27 mouse cellular contexts compared by ENCODE assay signal in the genomic region with DNA sequence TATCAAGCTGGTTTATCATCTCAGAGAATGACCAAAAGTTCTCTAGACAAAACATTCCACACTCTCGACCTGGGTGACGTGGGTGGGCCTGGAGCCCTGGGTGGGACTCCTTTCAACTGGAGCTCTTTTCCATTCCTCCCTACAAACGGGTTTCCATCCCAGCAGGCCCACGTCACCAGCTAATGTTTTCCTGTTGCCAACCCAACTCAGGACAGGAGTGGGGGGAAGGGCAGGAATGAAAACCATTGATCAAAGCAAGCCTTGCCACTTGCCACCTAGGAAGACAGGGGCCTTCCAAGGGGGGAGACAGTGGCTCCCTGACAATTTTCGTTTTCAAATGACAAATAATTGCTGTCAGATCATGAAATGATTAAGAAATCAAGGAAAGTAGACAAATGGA.
DNase-seq lines count a peak whose midpoint lies in the region; ATAC-seq and TF ChIP-seq lines count a peak whose summit lies in the region.
"Had no signal": no experiment of that assay in that cellular context is flagged by ENCODE, and none has a peak within 500 bp of the region (broad histone marks: within the 10 kb centered on the region; RNA-seq: fewer than 3 reads in every experiment).

No protein-coding gene starts in this region.

- no peaks in the 10 kb centered on the region for H3K9me3 ChIP-seq in hindbrain, embryonic 10.5 days
- no peaks in the 10 kb centered on the region for H3K9me3 ChIP-seq in hindbrain, postnatal 0 days (ENCODE audit: low read length)
- H3K9me3 ChIP-seq in embryonic facial prominence, embryonic 10.5 days: no peaks in the 10 kb centered on the region
- H3K9me3 ChIP-seq in limb, embryonic 11.5 days (ENCODE audit: control insufficient read depth, low read length): no peaks in the 10 kb centered on the region
- H3K9me3 ChIP-seq: forebrain, embryonic 13.5 days; hindbrain, embryonic 13.5 days; midbrain, embryonic 10.5 days; midbrain, embryonic 15.5 days; neural tube, embryonic 15.5 days had no signal

- DNase-seq in hindbrain, embryonic 10.5 days (ENCODE audit: low spot score): peak; percentile 22
- no peak for DNase-seq in hindbrain, postnatal 0 days (ENCODE audit: low spot score)
- DNase-seq in embryonic facial prominence, embryonic 10.5 days (ENCODE audit: low spot score): peak; percentile 60
- peak; percentile 63 for DNase-seq in limb, embryonic 11.5 days (ENCODE audit: low spot score)
- peak; percentile 49 for DNase-seq in retina, postnatal 1 day
- no peak for DNase-seq in adrenal gland, postnatal 14 days
- no peak for DNase-seq in layer of hippocampus, postnatal 10 days (ENCODE audit: low spot score in 2 of 2)
- DNase-seq: adrenal gland, postnatal 36 days; cerebellum, adult 2 months; cerebellum, postnatal 25 days; layer of hippocampus, adult 9-11 months; liver; right cerebral cortex, adult 18-20 months; right cerebral cortex, postnatal 4 days; thymus, adult 2 months; thymus, postnatal 36 days had no signal

- no peak for TF ChIP-seq CTCF in hindbrain, postnatal 0 days (IDR thresholded peaks at IDR 0.05; ENCODE audit: low read depth)

- ATAC-seq in hindbrain, postnatal 0 days: no peak
- ATAC-seq in limb, embryonic 11.5 days (ENCODE audit: insufficient number of reproducible peaks, low FRiP score, low TSS enrichment, low read depth): no peak
- ATAC-seq: forebrain, embryonic 13.5 days; intestine, postnatal 0 days; midbrain, embryonic 15.5 days; Patski had no signal

- 27% methylated on average over 5 of the region's 5 CpGs for WGBS in hindbrain, embryonic 10.5 days
- 33% methylated on average over 5 of the region's 5 CpGs for WGBS in hindbrain, postnatal 0 days
- 27% methylated on average over 5 of the region's 5 CpGs for WGBS in embryonic facial prominence, embryonic 10.5 days
- 14% methylated on average over 5 of the region's 5 CpGs for WGBS in limb, embryonic 11.5 days

- H3K9ac ChIP-seq in hindbrain, postnatal 0 days (replicated peaks; ENCODE audit: low read length): no peak overlapping the region
- H3K9ac ChIP-seq in limb, embryonic 11.5 days (ENCODE audit: low read length): no peak overlapping the region
- H3K9ac ChIP-seq: forebrain, embryonic 13.5 days; hindbrain, embryonic 13.5 days; liver, embryonic 14.5 days; lung, embryonic 14.5 days; midbrain, embryonic 15.5 days; neural tube, embryonic 15.5 days had no signal

- no peak overlapping the region for H3K4me3 ChIP-seq in hindbrain, embryonic 10.5 days
- no peak overlapping the region for H3K4me3 ChIP-seq in hindbrain, postnatal 0 days (ENCODE audit: low read length)
- no peak overlapping the region for H3K4me3 ChIP-seq in embryonic facial prominence, embryonic 10.5 days
- H3K4me3 ChIP-seq in limb, embryonic 11.5 days (ENCODE audit: low read depth, low read length): no peak overlapping the region
- H3K4me3 ChIP-seq: forebrain, embryonic 13.5 days; hindbrain, embryonic 13.5 days; midbrain, embryonic 10.5 days; midbrain, embryonic 15.5 days; neural tube, embryonic 15.5 days had no signal

- H3K27me3 ChIP-seq in hindbrain, embryonic 10.5 days (ENCODE audit: insufficient read depth, poor library complexity, severe bottlenecking): peaks cover 34% of the 10 kb centered on the region
- H3K27me3 ChIP-seq in hindbrain, postnatal 0 days (ENCODE audit: insufficient read depth, low read length): peaks cover 8% of the 10 kb centered on the region; the same call in 1 of the 2 replicates
- peaks cover 30% of the 10 kb centered on the region for H3K27me3 ChIP-seq in embryonic facial prominence, embryonic 10.5 days (replicated peaks; ENCODE audit: low read depth, poor library complexity, severe bottlenecking)
- no peaks in the 10 kb centered on the region for H3K27me3 ChIP-seq in limb, embryonic 11.5 days (ENCODE audit: control insufficient read depth, insufficient read depth, low read length)
- H3K27me3 ChIP-seq: Patski had no signal

- H3K4me1 ChIP-seq in hindbrain, embryonic 10.5 days (replicated peaks): peaks cover 16% of the 10 kb centered on the region
- no peaks in the 10 kb centered on the region for H3K4me1 ChIP-seq in hindbrain, postnatal 0 days (ENCODE audit: insufficient read depth, low read length)
- H3K4me1 ChIP-seq in embryonic facial prominence, embryonic 10.5 days: peaks cover 29% of the 10 kb centered on the region
- H3K4me1 ChIP-seq in limb, embryonic 11.5 days (ENCODE audit: control insufficient read depth, insufficient read depth, low read length): peaks cover 16% of the 10 kb centered on the region
- H3K4me1 ChIP-seq: hindbrain, embryonic 13.5 days; midbrain, embryonic 15.5 days; neural tube, embryonic 15.5 days had no signal

- H3K27ac ChIP-seq in hindbrain, embryonic 10.5 days: no peak overlapping the region
- H3K27ac ChIP-seq in hindbrain, postnatal 0 days: no peak overlapping the region
- H3K27ac ChIP-seq in embryonic facial prominence, embryonic 10.5 days (replicated peaks): no peak overlapping the region
- H3K27ac ChIP-seq in limb, embryonic 11.5 days (replicated peaks; ENCODE audit: low read depth, low read length): no peak overlapping the region
- H3K27ac ChIP-seq: forebrain, embryonic 13.5 days; hindbrain, embryonic 13.5 days; kidney, postnatal 0 days; liver, embryonic 14.5 days; midbrain, embryonic 10.5 days; midbrain, embryonic 15.5 days; neural tube, embryonic 15.5 days had no signal

- no peak overlapping the region for H3K4me2 ChIP-seq in hindbrain, postnatal 0 days (ENCODE audit: low read depth, low read length)
- no peak overlapping the region for H3K4me2 ChIP-seq in limb, embryonic 11.5 days (ENCODE audit: low read depth, severe bottlenecking)
- H3K4me2 ChIP-seq: forebrain, embryonic 13.5 days; heart, embryonic 11.5 days; hindbrain, embryonic 13.5 days; lung, embryonic 14.5 days; midbrain, embryonic 15.5 days; neural tube, embryonic 15.5 days had no signal

- H3K36me3 ChIP-seq in hindbrain, embryonic 10.5 days: no peaks in the 10 kb centered on the region
- H3K36me3 ChIP-seq in hindbrain, postnatal 0 days (ENCODE audit: insufficient read depth, low read length): no peaks in the 10 kb centered on the region
- no peaks in the 10 kb centered on the region for H3K36me3 ChIP-seq in embryonic facial prominence, embryonic 10.5 days (replicated peaks)
- H3K36me3 ChIP-seq in limb, embryonic 11.5 days (ENCODE audit: control insufficient read depth, insufficient read depth, low read length): no peaks in the 10 kb centered on the region
- H3K36me3 ChIP-seq: hindbrain, embryonic 13.5 days; midbrain, embryonic 10.5 days; midbrain, embryonic 15.5 days; neural tube, embryonic 15.5 days had no signal

Comparison
In these comparisons a context has a peak if more than half of its experiments do, and no peak if none do; other contexts are left out.
1. DNase-seq: peak in hindbrain, embryonic 10.5 days (single experiment), embryonic facial prominence, embryonic 10.5 days (single experiment), limb, embryonic 11.5 days (single experiment) and retina, postnatal 1 day (single experiment); none in hindbrain, postnatal 0 days (single experiment), adrenal gland, postnatal 14 days (single experiment) and layer of hippocampus, postnatal 10 days (0 of 2).